Mouse (Mus musculus) CH12.LX (cell line): Measurements from ENCODE around the gene Hirip3.

Experiments
- BHLHE40 ChIP-seq: IDR thresholded peaks from 2 replicates; pipeline ENCODE4 v1.6.1; 2011; ENCODE audit warnings: mild to moderate bottlenecking, low read depth, low read length, improper control_type of control experiment
- CHD2 ChIP-seq: IDR thresholded peaks from 2 replicates; pipeline ENCODE4 v1.6.1; 2011; ENCODE audit warnings: low read length, improper control_type of control experiment
- CTCF ChIP-seq, 2 experiments: IDR thresholded peaks in 1 of 2; conservative IDR thresholded peaks in 1 of 2; 2 replicates each; pipeline ENCODE4 v1.5.1; 2011 to 2012; ENCODE audit warnings: low read depth in 2 of 2, low read length in 2 of 2, improper control_type of control experiment in 1 of 2, inconsistent platforms in 1 of 2, mild to moderate bottlenecking in 1 of 2, moderate library complexity in 1 of 2
- HCFC1 ChIP-seq: IDR thresholded peaks from 2 replicates; pipeline ENCODE4 v1.6.1; 2012; ENCODE audit warnings: low read depth, mild to moderate bottlenecking, inconsistent platforms, low read length, improper control_type of control experiment
- JUND ChIP-seq: conservative IDR thresholded peaks from 2 replicates; pipeline ENCODE4 v1.6.1; 2011; ENCODE audit warnings: low read depth, low read length, improper control_type of control experiment
- MAFK ChIP-seq: IDR thresholded peaks from 2 replicates; pipeline ENCODE4 v1.6.1; 2011; ENCODE audit warnings: low read length, improper control_type of control experiment; ENCODE audit not compliant: insufficient replicate concordance
- MEF2A ChIP-seq: IDR thresholded peaks from 2 replicates; pipeline ENCODE4 v1.6.1; 2014; ENCODE audit warnings: low read depth, mild to moderate bottlenecking, inconsistent platforms, low read length, improper control_type of control experiment, borderline replicate concordance
- PAX5 ChIP-seq: IDR thresholded peaks from 2 replicates; pipeline ENCODE4 v1.6.1; 2012; ENCODE audit warnings: low read length, inconsistent platforms, mixed read lengths
- RAD21 ChIP-seq: IDR thresholded peaks from 2 replicates; pipeline ENCODE4 v1.6.1; 2011; ENCODE audit warnings: low read depth, mild to moderate bottlenecking, low read length, improper control_type of control experiment, moderate library complexity
- TCF12 ChIP-seq: IDR thresholded peaks from 2 replicates; pipeline ENCODE4 v1.6.1; 2014; ENCODE audit warnings: low read depth, mild to moderate bottlenecking, inconsistent platforms, low read length, improper control_type of control experiment
- ZNF384 ChIP-seq: IDR thresholded peaks from 2 replicates; pipeline ENCODE4 v1.6.1; 2012; ENCODE audit warnings: low read depth, low read length, improper control_type of control experiment, inconsistent platforms

DNA sequence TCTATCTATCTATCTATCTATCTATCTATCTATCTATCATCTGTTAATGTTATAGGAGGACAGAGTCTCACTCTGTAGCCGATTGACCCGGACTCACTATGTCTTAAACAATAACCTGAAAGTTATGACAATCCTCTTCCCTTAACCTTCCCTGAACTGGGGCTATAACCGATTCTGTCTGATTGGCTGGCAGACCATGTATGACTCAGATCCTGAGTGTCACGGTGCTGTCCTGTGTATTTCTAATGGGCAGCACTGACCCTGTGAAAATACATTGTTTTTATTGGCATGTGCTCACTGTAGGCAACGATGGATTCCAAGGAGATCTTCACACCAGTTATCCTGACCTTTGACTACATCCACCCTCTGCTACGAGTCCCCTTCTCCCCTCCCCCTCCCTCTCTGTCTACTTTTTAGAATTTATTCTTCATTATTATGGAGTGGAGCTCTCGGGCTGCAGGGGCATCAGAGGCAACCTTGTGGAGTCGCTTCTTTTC is 46.0 kb upstream of the Hirip3 start:
- no peak for TF ChIP-seq ZNF384
- no peak for TF ChIP-seq PAX5
- no peak for TF ChIP-seq CHD2
- no peak for TF ChIP-seq RAD21
- TF ChIP-seq MAFK = no peak
- TF ChIP-seq HCFC1 = no peak
- no peak for TF ChIP-seq TCF12
- TF ChIP-seq BHLHE40 = no peak
- TF ChIP-seq CTCF (conservative IDR thresholded peaks at IDR 0.05 in 1 of 2, IDR thresholded peaks at IDR 0.05 in 1 of 2; ENCODE audit: low read depth in 2 of 2, low read length in 2 of 2) = no peak
- no peak for TF ChIP-seq MEF2A
- no peak for TF ChIP-seq JUND
